Mouse (Mus musculus) liver, adult (tissue): Measurements from ENCODE around the gene Ptprm.

ENCODE experiments used
- GATA4 ChIP-seq: IDR thresholded peaks from 2 replicates; pipeline ENCODE4 v1.6.1; 2014; ENCODE audit warnings: mild to moderate bottlenecking, low read length; ENCODE audit not compliant: insufficient replicate concordance

The Ptprm gene

GRCm38 (mm10) chr17:67354451-67355011, at the start of gene Ptprm:
TSS of gene Ptprm (minus strand) at chr17:67354457.
- no peak for TF ChIP-seq GATA4

- no peak for TF ChIP-seq GATA4
Measured at GRCm38 (mm10) chr17:67396205-67396604, 41.9 kb upstream of the Ptprm start.

- peak; percentile 59; the same call in 1 of the 2 replicates for TF ChIP-seq GATA4
Measured at GRCm38 (mm10) chr17:67390851-67391250, 36.6 kb upstream of the Ptprm start.

GRCm38 (mm10) chr17:67388171-67388570, 33.9 kb upstream of the Ptprm start:
- no peak for TF ChIP-seq GATA4

- TF ChIP-seq GATA4: no peak
Measured at GRCm38 (mm10) chr17:67385286-67385685, 31.0 kb upstream of the Ptprm start.

- no peak for TF ChIP-seq GATA4
Measured at GRCm38 (mm10) chr17:67383635-67384034, 29.4 kb upstream of the Ptprm start.

GRCm38 (mm10) chr17:67381618-67382017, 27.4 kb upstream of the Ptprm start:
- TF ChIP-seq GATA4: peak; percentile 60

GRCm38 (mm10) chr17:67367866-67368265, 13.6 kb upstream of the Ptprm start:
- TF ChIP-seq GATA4: no peak

- no peak for TF ChIP-seq GATA4
Measured at GRCm38 (mm10) chr17:67364491-67364890, 10.2 kb upstream of the Ptprm start.

- no peak for TF ChIP-seq GATA4
Measured at GRCm38 (mm10) chr17:67363377-67364070, 9.3 kb upstream of the Ptprm start.

GRCm38 (mm10) chr17:67362131-67362530, 7.9 kb upstream of the Ptprm start:
- TF ChIP-seq GATA4: no peak

- TF ChIP-seq GATA4: no peak
Measured at GRCm38 (mm10) chr17:67360606-67361005, 6.3 kb upstream of the Ptprm start.

- no peak for TF ChIP-seq GATA4
Measured at GRCm38 (mm10) chr17:67359578-67359977, 5.3 kb upstream of the Ptprm start.

- no peak for TF ChIP-seq GATA4
Measured at GRCm38 (mm10) chr17:67358541-67358940, 4.3 kb upstream of the Ptprm start.

GRCm38 (mm10) chr17:67357191-67357590, 2.9 kb upstream of the Ptprm start:
- TF ChIP-seq GATA4: no peak

GRCm38 (mm10) chr17:67355251-67355650, 994 bp upstream of the Ptprm start:
- no peak for TF ChIP-seq GATA4
